Mouse (Mus musculus) ovary, postnatal 36 days (tissue): ENCODE measurements around the gene Oxct2b.
"Not testable (repeated sequence)": the region's sequence is repeated elsewhere in the genome, so short reads cannot be mapped to it uniquely, and the experiment has no call there.

ENCODE experiments used
- DNase-seq: peaks from one replicate; pipeline ENCODE4 v3.0.0; 2022; ENCODE audit warnings: low spot score, mixed read lengths

Gene Oxct2b

DNA sequence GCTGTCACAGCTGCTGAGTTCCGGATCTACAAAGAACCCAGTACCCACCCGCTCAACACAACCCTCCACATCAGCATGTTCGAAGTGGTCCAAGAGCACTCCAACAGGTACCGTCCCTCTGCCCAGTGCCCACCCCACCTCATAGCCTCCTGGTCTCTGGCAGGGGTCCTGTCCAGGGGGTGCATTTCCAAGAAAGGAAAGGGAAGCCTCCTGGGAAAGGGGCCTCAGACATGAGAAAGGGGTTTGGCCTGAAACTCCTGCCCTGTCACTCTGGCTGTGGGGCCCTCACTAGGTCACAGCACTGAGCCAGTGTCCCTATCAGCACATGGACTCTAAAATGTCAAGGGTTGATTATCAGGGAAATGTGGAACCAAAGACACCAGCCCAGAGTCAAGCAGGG, 1.4 kb upstream of the Oxct2b start:
- DNase-seq: not testable (repeated sequence)

DNA sequence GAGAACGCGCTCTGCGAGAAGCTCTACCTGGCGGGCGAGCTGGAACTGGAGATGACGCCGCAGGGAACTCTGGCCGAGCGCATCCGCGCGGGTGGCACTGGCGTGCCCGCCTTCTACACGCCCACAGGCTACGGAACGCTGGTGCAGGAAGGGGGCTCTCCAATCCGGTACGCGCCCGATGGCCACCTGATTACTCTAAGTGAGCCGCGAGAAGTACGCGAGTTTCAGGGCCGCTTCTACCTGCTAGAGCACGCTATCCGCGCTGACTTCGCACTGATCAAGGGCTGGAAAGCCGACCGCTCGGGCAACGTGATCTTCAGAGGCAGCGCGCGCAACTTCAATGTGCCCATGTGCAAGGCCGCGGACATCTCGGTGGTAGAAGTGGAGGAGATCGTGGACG, 574 bp downstream of the Oxct2b start:
- not testable (repeated sequence) for DNase-seq

DNA sequence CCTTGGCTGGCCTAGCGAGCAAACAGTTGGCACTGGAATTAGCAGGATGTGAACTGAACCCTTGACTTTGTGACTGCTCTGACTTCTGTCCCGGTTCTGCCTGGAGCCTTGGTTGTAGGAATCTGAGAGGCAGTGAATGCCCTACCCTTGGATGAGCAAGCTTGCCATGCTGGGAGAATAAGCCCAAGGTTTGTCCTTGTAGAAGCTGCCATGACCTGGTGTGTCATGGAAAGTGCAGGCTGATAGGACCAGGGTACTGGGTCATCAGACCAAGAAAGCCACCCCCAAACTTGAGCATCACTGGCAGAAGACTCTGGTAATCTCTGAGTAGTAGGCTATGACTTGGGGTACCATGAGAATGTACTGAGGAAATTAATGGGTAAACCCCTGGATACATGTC, 5.2 kb downstream of the Oxct2b start:
- no peak for DNase-seq

DNA sequence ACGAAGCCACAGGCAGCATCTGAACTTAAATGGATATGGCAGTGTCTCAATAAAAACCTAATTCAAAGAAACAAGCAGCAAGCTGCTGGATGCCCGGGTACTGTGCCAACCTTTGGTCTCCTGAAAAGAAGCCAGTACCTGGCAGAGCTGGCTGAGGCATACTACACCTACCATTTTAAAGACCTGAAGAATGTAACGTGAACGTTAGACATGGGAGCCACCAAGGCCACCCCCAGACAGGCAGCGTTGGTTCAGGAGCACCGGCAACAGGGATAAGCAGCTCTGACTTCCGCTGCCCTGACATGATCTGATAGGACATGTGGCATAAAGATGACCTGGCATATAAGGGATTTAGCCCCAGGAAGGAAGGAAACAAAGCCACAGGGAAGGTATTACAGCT, 10.6 kb downstream of the Oxct2b start:
- DNase-seq: no peak

DNA sequence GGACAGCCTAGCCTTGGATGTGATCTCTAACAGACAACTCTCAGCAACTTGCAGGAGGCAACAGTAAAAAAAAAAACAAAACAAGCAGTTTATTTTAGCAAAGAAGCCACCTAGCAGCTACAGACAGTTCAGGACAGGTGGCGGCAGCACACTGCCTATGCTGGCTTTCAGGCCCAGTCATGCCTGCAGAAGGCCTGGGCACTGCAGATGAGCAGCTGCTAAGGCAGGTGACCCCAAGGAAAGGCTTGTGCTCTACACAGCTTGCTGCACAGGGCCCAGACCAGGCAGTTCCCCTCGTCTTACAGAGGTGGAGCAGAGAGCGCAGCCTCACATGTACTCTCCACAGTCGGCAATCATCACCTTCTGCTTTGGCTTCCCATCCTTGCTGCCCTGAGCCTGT, 11.0 kb downstream of the Oxct2b start:
- DNase-seq: no peak

DNA sequence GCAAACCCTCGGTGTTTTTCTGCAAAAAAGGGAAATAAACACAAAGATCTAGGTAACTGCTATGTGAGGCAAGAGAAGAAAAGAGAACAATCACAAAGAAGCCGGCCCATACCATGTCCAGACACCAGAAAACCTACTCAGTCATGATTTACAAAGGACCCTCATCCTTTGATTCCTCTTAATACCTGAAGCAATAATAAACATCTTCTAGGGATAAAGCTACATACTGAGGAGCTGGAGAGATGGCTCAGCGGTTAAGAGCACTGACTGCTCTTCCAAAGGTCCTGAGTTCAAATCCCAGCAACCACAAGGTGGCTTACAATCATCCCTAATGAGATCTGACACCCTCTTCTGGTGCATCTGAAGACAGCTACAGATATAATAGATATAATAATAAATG, 21.5 kb downstream of the Oxct2b start:
- DNase-seq: no peak

DNA sequence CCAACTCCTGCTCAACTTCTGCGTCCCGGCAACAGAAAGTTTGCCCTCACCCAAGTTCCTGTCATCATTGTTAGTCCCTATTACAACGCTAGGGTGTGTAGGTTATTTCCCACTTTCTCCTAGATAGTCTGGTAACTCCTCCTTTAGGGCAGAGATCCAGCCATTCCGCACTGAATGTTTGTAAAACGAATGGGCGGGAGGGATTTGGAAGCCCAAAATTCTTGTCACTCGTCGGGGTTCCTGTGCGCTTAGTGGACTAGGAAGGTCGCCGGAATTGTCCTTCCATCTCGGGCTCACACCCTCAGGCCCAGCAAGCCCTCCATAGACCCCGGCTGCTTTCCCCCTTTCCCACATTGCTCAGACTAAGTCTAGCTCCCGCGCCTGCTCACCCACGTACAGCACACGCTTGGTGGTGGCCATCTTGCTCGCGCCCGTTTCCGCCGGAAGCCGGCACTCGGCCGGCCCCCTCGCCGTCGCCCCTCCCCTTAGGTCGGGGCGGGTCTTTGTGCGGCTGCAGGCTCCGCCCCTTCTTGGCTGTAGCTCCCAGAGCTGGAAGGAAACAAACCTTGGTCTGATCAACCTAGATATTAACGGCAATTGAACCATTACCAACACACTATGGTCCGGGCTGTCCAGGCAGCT, 23.6 kb downstream of the Oxct2b start, which contains the start of gene Ppie:
Gene Ppie (minus strand): TSS at position 439 of the 642 bp plus-strand sequence.
- DNase-seq: peak; percentile 79

DNA sequence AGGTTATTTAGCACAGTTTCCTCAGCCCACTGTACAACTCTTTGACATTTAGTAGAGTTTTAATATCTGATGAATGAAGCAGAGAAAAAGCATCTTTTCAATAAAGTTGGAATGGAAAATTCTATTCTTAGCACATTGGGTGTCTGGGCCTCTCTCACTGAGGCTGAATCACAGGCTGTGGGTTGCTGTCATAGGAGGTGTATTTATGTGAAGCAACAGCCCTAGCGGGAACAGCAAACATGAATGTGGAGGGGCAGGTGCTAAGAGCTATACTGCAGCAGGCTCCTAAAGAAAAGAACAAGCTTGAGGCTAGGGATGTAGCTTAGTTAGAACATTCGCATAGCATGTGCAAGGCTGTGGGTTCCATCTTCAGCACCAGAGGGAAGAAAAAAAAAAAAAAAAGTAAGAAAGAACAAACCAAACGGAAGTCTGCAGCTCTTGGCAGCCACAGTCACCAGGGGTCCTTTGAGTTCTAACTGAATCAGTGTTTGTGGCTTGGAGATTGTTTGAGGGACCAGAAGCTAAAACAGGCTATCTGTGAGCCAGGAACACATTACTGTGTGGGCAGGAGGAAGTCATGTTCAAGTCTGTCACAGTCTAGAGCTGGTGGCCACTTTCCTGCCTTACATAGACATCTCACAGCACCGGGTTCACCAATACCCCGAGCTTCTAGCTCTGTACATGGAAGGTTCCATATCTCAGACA, 31.5 kb downstream of the Oxct2b start:
- DNase-seq: no peak

DNA sequence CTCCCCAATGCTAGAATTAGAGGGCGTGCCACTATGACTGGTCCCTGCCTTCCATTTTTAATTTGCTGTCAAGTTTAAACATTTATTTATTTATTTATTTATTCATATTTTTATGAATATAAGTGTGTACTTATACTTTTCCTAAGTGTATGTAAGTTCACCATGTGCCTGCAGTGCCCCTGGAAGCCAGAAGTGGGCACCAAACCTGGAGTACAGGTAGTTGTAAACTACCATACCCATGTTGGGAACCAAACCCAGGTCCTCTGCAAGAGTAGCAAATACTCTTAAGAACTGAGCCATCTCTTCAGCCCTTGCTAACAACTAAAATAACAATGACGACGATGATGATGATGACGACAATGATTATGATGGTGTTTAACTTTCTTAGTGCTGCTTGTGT, 35.9 kb downstream of the Oxct2b start:
- DNase-seq: no peak

DNA sequence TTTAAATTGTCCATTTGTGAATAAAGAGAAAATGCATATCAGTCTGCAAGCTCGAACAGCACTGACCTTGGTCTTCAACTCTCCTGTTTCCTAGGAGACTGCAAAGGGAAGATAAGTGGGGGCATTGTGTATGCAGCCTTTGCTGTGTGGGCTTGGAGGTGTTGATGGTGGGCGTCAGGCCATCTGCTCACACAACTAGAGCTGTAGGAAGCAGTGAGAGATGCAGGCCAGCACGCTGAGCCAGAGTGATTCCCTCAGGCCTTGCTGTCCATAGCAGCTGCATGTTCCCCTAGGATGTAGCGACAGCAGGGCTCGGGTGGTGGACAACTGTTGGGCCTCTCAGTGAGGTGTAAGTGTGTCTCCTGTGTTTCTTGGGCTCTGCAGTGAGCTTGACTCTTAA, 36.9 kb downstream of the Oxct2b start:
- no peak for DNase-seq

DNA sequence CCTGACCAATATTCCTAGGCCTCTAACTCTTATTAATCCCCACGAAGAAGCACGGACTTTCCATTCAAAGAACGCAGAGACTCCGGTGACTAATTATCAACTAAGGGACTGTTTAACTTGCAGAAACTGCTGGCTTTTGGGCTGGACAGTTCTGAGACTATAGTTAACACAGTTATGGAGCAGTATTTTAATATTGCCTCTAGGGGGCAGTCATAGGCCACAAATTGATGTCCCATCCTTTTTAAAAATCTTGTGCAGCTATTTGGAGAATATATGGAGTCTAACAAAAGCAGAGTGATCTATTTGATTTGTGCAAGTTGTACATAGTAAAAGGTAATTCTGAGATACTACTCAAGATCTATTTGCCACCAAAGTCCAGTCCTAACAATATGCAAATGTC, 38.9 kb downstream of the Oxct2b start:
- no peak for DNase-seq

DNA sequence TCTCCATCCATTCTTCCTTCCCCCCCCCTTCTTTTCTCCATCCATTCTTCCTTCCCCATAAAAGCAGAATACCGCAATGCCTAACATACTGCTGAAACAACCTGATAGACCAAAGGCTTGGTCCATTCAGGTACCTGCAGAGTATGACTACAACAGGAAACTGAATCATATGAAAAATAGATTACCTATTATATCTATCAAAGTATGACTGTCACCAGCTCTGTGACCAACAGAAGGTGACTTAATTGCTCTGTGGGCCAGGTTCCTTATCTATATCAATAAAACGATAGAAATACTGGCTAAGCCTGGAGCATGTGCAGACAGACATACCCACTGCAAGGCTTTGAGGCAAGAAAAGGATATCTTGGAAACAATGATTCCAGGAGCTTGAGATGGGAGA, 39.4 kb downstream of the Oxct2b start:
- no peak for DNase-seq

DNA sequence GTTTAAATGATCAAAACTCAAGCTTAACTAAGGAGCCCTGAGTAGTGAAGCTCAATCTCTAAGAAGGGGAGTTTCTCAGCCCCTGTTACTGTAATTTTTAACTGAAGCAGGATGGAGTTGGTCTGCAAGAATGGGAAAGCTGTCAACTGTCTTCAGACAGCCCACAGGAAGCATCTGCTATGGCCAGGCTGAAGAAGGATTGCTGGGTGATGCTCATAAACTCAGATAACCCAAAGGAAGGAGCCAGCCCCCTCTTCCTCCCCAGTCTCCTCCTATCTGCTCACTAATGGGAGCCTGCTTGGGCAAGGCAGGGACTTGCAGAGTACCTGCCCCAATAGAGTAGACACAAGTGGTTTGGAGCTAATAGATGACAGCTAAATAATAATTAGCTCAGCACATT, 39.8 kb downstream of the Oxct2b start:
- DNase-seq: no peak

DNA sequence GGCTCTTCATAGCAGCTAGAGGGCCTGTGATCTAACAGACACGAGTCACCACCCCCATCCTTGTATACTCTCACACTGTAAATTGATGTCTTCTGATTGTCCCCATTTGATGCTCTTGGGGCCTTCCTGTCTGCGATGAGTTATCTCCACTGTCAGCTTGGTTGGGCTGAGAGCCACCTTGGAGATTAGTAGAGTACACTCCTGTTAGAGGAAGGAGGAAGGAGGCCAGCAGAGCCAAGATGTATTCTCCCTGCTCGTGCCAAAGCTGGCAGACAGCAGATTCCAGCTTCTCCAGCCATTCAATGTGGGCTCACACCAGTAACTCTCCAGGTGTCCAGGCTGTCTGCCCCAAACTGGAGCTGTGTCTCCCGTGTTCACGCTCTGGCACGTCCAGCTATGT, 44.5 kb downstream of the Oxct2b start:
- DNase-seq: no peak

DNA sequence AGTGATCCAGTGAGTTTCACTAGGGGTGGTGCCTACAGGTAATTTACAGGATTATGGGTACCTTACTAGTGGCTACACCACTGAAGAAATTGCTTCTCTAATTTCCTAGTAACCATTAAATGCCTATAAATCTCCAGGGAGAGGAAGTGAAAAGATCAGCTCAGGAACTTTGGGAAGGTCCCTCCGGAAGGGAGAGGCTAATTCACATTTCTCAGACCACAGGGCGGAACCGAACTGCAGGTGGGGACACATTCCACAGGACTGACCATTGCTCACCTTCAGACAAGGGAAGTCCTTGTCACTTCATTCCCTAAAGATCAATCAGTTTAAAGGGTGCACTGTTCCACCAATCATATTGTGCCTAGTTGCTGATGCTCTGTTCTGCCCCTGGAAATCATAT, 45.2 kb downstream of the Oxct2b start:
- DNase-seq: not testable (repeated sequence)

DNA sequence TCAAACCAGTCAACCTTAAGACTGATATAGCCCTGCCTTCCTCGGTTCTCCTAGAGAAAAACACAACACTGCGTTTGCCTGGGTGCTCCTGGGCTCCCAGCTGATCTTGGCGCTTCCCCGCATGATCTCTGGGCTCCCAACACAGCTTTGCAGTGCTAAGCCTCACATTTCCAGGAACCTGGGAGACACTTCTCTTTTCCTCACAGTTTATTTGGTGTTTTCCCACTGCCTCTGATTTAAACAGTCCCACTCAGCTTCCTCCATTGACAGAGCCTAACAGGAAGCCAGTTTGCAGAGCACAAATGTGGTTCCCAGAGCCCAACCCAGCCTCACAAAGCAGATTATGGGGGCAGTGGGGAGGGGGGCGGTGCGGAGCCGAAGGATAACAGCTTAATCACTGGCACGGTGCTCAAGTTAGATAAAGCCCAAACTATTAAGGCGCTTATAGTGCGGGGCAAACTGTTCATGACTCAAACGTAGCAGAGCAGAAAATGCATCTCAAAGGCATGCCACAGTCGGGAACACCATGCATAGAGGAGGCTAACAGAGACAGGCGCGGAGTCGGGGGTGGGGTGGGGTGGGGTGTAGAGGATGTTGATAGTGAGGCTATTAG, 46.3 kb downstream of the Oxct2b start:
- no peak for DNase-seq

DNA sequence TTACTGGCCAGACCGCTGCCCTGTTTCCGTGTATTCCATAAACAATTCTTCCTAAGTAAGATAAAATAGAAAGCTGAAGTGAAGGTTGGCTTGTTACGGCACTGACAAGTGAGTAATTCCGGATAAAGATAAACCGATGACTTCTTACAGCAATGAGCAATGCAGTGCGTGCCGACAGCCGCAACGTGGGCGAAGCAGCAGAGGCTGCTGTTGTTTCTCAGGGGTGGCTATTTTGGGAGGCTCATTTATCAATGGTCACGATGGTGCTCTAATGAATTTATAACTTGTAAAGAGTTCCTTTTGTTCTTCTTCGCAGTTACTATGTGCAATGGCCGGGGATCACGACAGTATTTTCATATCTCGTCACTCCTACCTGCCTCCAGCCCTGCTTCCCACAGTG, 48.1 kb downstream of the Oxct2b start:
- no peak for DNase-seq
